Mouse (Mus musculus): ENCODE data around the gene Zfp212. TPM values are rescaled to one million over a fixed set of nuclear protein-coding genes. Genes with fewer than 3 reads are reported as not detected.
"Not testable (repeated sequence)": the region's sequence is repeated elsewhere in the genome, so short reads cannot be mapped to it uniquely, and the experiment has no call there.

Gene Zfp212
- polyA plus RNA-seq, 1 experiment = 10.1 TPM

DNA sequence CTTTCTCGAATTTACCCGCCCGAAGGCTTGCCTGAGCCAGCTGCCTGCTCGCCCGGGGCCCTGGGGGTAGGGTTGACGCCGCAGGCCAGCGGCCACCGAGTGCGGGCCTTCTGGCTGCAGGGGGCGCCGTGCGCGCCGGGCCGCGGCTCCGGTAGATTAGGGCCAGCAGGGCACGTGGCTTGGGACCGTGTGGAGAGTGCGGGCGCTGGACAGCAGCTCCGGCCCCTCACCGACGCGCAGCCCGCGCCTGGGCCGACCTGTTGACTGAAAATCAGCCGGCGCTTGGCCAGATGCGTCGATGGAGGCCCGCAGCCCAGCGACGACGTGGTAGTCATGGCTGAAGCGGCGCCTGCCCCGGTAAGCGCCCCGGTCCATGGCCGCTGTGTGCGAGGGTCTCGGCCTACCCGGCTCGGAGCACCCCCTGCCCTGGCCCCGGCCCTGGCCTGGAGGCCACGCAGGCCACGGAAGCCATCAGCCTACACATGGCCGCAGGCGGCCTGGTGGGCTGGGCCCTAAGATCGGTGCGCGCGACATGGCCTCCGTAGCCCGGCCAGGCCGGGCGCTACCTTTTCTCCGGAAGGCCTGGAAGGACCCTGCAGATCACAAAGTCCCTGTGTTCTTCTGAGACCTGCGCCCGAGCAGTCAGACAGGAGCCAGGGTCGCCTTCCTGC is 22.9 kb downstream of the Zfp212 start:
- DNase-seq (ENCODE audit: low read depth) = no peak

- no peak for DNase-seq (ENCODE audit: low read depth)
Measured at GRCm38 (mm10) chr6:47943721-47944120, 23.4 kb downstream of the Zfp212 start.

DNA sequence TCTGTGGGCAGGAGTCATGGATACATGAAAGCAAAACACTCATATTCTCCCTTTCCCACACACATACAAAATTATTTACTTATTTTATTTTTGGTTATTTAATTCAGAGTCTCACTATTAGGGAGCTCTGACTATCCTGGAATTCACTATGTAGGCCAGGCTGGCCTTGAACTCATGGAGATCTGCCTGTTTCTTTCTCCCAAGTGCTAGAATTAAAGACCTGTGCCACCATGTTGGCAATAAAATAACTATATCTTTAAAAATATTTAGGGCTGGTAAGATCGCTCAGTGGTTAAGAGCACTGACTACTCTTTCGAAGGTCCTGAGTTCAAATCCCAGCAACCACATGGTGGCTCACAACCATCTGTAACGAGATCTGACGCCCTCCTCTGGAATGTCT is 27.1 kb downstream of the Zfp212 start:
- no peak for DNase-seq (ENCODE audit: low read depth)

DNA sequence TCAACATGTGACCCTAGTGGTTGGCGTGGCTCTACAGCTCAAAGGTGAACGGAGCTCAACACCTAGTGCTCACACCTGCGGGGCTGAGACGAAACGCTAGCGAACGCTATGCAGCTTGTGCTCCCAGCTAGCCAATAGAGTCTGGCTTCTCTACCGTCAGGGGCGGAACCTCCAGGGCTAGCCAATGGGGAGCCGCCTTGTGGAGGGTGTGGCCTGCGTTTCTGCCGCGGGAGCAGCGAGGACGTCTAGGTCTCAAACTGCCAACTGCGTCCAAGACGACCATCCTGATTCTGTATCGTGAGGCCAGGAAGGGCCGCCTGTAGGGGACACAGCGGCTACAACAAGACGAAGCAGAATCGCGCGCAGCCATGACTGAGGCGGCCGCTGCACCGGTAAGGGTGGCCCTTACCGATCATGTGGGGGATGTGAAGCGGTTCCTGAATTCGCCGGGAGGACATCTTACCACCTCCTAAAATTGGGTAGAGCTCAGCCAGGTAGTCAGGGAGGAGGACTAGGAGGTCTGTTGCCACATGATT is 33.0 kb downstream of the Zfp212 start, which contains the start of gene Zfp956:
TSS of gene Zfp956 (plus strand) at position 200 of the 536 bp plus-strand sequence.
- no peak for DNase-seq (ENCODE audit: low read depth)

- DNase-seq (ENCODE audit: low read depth) = no peak
Measured at GRCm38 (mm10) chr6:47954425-47954824, 34.1 kb downstream of the Zfp212 start.

DNA sequence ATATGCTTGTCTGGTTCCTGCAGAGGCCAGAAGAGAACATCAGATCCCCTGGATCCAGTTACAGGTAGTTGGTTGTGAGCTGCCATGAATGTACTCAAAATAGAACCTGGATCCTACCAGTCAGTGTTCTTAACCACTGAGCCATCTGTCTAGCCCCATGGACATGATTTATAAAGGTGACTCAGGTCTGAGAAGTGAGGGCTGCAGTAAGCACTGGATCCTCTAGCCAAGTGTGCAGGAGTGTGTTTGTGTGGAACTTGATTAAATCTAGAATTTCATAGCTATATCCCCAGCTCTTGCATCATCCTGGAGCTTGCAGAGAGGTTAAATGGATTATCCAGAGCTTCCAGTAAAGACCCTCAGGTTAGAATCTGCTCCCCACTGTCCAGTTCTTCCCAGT is 37.5 kb downstream of the Zfp212 start:
- no peak for DNase-seq (ENCODE audit: low read depth)

- DNase-seq (ENCODE audit: low read depth) = no peak
Measured at GRCm38 (mm10) chr6:47960685-47961421, 40.6 kb downstream of the Zfp212 start.

DNA sequence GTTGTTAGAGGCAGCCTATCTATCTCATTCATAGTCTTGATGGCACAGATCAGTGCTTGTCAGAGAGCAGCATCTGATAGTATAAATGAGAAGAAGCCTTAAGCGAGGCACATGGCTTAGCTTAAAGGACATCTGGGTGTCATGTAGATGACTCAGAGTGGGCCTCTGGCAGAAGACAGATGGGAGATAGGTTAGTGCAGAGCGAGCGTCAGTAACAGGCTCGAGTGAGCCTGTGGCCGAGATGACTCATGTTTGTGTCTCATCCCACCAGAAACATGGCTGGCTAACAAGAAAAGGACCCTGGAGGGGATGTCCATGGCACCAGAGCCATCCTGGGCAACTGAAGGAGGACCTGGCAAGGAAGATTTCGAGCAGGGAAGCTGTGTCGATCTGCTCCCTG is 42.8 kb downstream of the Zfp212 start:
- DNase-seq (ENCODE audit: low read depth) = no peak

- not testable (repeated sequence) for DNase-seq (ENCODE audit: low read depth)
Measured at GRCm38 (mm10) chr6:47968166-47968565, 47.9 kb downstream of the Zfp212 start.

- no peak for DNase-seq (ENCODE audit: low read depth)
Measured at GRCm38 (mm10) chr6:47974599-47974998, 54.3 kb downstream of the Zfp212 start.

DNA sequence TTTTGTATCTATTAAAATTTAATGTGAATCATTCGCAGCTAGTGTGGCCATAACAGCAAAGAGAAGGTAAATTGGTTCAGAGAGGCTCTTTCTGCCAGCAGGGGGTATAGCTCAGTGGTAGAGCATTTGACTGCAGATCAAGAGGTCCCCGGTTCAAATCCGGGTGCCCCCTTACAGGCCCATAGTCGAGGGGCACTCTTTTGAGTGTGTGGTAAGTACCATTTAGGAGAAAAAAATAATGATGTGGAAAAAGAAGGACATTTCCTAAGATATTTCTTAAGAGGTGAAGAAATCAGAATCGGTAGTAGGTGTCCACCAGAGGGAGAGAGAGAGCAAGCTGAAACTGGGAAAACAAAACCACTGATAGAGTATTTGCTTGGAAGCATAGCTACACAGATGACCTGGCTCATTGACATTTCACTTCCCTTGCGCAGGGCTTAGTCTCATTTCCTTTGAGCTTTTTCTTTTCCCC is 58.7 kb downstream of the Zfp212 start:
- DNase-seq (ENCODE audit: low read depth) = peak; percentile 41

Other genes with a start within 250 kb of the Zfp212 start
- 113 and 201 TPM in 2 replicates for gene Pdia4, start 107.0 kb upstream of the Zfp212 start, polyA plus RNA-seq (2012; rRNA removed)
- 0.35 and 0.57 TPM in 2 replicates for gene Zfp786, start 89.6 kb upstream of the Zfp212 start, polyA plus RNA-seq (2012; rRNA removed)
- gene Zfp398, start 84.8 kb upstream of the Zfp212 start, polyA plus RNA-seq (2012; rRNA removed) = 7.7 and 8.8 TPM in 2 replicates
- gene Zfp282, start 43.3 kb upstream of the Zfp212 start, polyA plus RNA-seq (2012; rRNA removed) = 6.1 and 7.3 TPM in 2 replicates
- 13.9 and 14.8 TPM in 2 replicates for gene Zfp956, start 32.9 kb downstream of the Zfp212 start, polyA plus RNA-seq (2012; rRNA removed)
- 16.8 and 19.0 TPM in 2 replicates for gene Zfp777, start 128.4 kb downstream of the Zfp212 start, polyA plus RNA-seq (2012; rRNA removed)
- 15.4 and 15.9 TPM in 2 replicates for gene Zfp746, start 166.1 kb downstream of the Zfp212 start, polyA plus RNA-seq (2012; rRNA removed)

Measured in gonadal fat pad, adult 2 months (tissue).